Mouse (Mus musculus) cerebellum, adult 2 months (tissue): ENCODE data around the gene Inha.

Source experiments
- CTCF ChIP-seq: fragments of 200-500 bp; IDR thresholded peaks from 2 replicates; pipeline ENCODE4 v1.5.1; 2011; ENCODE audit warnings: low read depth, mild to moderate bottlenecking, control low read depth, low read length, moderate library complexity, borderline replicate concordance; ENCODE audit not compliant: insufficient read depth
- POLR2A ChIP-seq: fragments of 200-500 bp; IDR thresholded peaks from 2 replicates; pipeline ENCODE4 v1.6.1; 2011; ENCODE audit warnings: low read length, control low read depth, borderline replicate concordance; ENCODE audit not compliant: insufficient read depth

GRCm38 (mm10) chr1:75544351-75544750 lies 37.5 kb downstream of the Inha start:
- TF ChIP-seq POLR2A (no peak), CTCF (no peak)
